Mouse (Mus musculus) frontal cortex, adult 2 months (tissue): Measurements from ENCODE around the gene Creb3l2. TPM values are rescaled to one million over a fixed set of nuclear protein-coding genes. Genes with fewer than 3 reads are reported as not detected.

ENCODE experiments used
- DNase-seq, 2 experiments: peaks; one replicate each; pipeline ENCODE4 v3.0.0; 2022; ENCODE audit warnings: low spot score in 1 of 2; ENCODE audit errors: extremely low spot score in 1 of 2
- polyA plus RNA-seq: library from polyadenylated mRNA; depleted of rRNA; stranded (reverse); fragments of >200 nt; gene quantifications from 2 replicates; pipeline ENCODE4 v1.2.3, GENCODE M21; 2012

The Creb3l2 gene
- polyA plus RNA-seq, 1 experiment = 5.6 TPM

DNA sequence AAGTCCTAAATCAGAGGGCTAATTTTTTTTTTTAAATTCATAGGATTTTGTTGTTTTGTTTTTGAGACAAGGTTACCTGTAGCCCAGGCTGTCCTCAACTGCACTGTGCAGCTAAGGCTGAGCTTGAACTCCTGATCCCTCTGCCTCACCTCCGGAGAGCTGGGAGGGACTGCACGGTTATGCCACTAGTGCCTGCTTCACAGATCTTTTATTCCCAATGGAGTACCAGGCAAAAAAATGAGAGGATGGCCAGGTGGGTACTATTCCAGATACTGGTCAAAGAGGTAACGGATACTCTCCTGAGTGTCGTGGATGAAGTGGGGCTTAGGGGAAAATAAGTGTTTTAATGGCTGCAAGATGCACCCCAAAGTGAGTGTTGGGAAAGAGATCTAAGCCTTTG lies 835 bp upstream of the Creb3l2 start:
- DNase-seq = no peak

DNA sequence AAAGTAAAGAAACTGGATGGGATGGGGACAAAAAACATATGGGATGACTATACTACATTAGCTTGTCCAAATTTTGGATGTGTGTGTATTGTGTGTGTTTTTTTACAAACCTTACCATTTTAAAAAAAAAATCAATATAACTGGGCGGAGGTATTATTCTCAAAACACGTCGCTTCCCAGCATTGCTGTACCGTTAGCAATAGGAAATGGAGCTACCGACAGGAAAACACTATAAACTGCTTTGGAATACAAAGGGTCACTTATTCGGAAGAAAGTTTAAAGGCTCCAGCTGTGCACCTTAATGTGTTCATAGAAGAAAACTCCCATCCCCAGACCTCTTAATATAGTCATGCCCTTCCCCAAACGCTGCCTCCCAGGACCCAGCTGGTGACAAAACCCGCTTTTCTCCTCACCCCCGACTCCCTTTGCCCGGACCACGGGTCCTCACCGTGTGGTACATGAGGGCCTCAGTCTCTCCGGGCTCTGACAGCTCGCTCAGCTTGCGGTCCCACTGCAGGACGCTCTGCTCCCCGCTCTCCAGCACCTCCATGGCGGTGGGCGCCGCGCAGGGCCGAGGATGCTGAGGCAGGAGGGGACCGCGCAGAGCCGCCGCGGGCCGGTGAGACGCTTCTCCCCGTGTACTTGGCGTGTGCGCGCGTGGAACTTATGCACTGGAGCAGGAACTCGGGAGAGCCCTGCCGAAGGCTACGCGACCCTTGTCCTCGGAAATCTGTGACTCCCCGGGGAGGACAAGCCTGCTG lies 515 bp downstream of the Creb3l2 start:
- no peak for DNase-seq

DNA sequence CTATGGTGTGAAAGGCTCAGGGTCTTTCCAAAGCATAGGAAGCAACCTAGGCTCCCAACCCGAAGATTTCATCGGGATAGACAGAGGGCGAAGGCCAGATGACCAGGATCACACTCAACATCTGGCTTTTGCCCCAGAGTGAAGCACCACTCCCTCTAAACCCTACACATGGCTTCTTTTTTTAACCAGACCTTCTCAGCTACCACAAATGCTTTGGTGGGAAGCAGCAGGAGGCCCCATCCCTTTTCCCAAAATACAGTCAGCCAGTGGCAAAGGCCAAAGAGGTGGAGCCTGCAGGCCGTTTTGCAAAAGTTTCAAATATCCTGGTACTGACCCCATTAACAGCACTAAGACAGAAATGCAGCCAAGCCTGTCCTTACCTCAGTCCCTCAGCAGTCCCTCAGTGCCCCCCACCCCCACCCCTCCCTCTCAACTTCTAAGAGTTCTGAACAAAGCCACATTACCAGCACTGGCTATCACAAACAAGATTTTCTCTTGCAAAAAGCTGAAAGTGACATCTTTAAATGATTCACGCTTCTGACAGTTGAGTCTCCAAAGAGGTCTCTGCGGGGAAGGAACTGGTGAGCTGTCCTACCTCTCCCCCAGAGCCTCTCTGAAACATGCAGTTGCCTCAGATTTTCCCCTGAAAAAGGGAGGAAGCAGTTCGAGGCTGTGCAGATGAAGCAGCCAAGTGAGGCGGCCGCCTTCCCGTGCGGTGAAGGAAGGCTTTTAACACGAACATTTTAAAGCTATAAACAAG lies 1.3 kb downstream of the Creb3l2 start:
- no peak for DNase-seq

- DNase-seq = no peak
These were observed 2.1 kb downstream of the Creb3l2 start for GRCm38 (mm10) chr6:37439676-37440490.

GRCm38 (mm10) chr6:37438510-37438909 lies 3.4 kb downstream of the Creb3l2 start:
- DNase-seq = no peak

- DNase-seq = no peak
These were observed 4.9 kb downstream of the Creb3l2 start for GRCm38 (mm10) chr6:37437086-37437485.

GRCm38 (mm10) chr6:37435391-37435790 lies 6.6 kb downstream of the Creb3l2 start:
- DNase-seq = no peak

GRCm38 (mm10) chr6:37429849-37430470 lies 12.0 kb downstream of the Creb3l2 start:
- DNase-seq = no peak

GRCm38 (mm10) chr6:37428947-37429346 lies 13.0 kb downstream of the Creb3l2 start:
- DNase-seq = no peak

GRCm38 (mm10) chr6:37428044-37428443 lies 13.9 kb downstream of the Creb3l2 start:
- no peak for DNase-seq

DNA sequence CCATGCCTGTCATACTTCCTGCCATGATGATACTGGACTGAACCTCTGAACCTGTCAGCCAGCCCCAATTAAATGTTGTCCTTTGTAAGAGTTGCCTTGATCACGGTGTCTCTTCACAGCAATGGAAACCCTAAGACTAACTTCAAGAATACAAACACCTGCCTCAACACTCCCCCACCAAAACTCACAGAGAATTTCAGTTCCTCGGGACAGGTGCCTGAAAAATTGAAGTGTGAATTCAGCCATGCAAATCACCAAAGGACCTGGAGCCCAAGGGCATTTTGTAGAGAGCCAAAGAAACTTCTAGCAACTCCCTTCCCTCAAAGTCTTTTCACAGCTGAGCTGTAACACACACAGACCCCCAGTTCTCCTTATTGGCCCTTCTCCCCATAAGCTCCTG lies 15.3 kb downstream of the Creb3l2 start:
- no peak for DNase-seq

- DNase-seq = no peak
These were observed 16.1 kb downstream of the Creb3l2 start for GRCm38 (mm10) chr6:37425833-37426232.

DNA sequence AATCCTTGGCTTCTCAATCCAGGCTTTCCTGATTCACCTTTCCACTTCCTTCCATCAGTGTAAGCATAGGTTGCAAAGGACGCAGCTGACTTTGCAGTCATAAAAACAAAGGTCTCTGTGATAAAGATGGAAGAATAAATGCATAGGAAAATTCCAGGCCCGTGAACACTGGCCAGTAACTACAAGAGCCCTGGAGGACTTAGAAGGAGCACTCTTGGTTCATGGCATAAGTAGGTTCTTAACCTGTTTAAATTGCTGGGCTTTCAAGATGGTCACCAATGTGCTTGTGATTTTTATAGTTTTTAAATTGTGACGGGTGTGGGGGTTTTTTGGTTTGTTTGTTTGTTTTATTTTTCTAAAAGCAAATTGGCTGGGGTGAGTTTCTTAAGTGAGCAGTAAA lies 16.9 kb downstream of the Creb3l2 start:
- DNase-seq = no peak

DNA sequence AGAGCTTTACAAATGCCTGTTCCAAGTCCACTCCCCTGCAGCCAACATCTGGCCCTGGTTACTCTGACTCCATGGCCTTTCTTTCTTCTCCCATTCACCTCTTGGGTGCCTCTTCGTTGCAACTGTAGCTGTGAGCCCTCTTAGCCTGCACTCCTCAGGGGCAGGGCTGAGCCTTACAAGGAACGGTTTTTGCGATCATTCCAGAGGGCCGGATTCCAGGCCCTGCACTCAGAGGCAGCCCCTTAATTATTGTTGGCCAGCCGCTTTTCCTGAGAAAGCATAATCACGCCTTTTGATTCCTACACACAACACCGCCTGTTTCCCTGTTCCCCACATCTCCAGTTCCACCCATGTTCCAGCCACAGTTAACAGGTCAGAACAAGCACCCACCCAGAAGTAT lies 17.6 kb downstream of the Creb3l2 start:
- DNase-seq = no peak

GRCm38 (mm10) chr6:37423386-37423785 lies 18.6 kb downstream of the Creb3l2 start:
- no peak for DNase-seq

DNA sequence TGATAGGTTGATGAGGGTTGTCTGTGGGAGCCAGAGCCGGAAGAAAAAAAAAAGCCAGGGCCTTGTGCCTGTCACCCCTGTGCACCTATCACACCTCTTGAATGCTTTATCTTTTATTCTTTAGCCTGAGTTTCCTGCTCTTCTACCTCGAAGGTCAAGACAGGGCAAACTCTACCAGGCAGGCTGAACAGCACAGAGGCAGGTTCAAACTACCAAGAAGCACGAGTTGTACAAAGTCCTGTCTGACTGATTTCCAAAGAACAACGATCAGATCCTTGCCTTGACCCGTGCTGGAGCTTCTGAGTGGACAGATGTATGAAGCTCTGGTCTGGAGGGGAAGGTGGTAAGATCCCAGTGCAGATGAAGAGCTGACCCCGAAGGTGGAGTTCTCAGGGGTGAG lies 20.8 kb downstream of the Creb3l2 start:
- no peak for DNase-seq

DNA sequence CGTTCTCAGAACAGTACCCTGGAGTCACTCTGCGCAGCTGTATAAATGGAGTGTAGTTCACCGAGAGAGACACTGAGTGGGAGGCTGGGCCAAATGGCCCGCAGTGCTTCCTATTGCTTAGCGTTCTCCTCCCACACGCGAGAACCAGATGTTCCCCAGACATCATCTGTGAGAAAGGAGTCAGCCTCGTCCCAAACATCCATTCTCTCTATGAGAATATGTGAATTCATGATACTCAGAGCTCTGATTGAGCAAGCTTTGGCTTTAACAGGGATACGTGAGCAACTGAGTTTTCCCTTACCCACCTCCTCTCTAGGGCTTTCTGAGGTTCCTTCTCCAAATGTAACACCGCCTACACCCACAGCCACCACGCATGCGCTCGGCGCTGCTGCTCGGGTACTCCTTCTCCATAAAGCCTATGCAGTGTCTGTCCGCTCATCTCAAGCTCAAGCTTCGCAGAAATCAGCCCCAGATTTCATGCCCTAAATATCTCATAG lies 22.5 kb downstream of the Creb3l2 start:
- DNase-seq = peak; percentile 90 to 95

GRCm38 (mm10) chr6:37418931-37419330 lies 23.0 kb downstream of the Creb3l2 start:
- DNase-seq = no peak

DNA sequence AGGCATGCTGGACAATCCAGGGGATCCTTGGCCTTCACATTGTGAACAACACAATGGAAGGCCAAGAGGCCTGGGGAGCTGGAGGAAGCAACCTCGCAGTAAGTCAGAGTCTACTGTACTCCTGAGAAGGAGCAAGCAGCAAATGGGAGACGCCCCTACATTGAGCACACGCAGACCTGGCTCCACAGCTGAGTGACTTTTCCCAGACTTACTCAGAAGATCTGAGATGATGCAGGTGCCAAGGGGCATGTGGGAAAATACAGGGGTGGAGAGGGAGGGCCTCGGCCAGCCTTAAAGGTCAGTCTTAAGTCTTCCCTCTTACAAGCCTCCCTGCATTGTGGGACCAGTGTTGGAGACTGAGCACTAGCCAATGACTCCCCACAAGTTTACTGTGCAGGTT lies 25.2 kb downstream of the Creb3l2 start:
- DNase-seq = no peak

DNA sequence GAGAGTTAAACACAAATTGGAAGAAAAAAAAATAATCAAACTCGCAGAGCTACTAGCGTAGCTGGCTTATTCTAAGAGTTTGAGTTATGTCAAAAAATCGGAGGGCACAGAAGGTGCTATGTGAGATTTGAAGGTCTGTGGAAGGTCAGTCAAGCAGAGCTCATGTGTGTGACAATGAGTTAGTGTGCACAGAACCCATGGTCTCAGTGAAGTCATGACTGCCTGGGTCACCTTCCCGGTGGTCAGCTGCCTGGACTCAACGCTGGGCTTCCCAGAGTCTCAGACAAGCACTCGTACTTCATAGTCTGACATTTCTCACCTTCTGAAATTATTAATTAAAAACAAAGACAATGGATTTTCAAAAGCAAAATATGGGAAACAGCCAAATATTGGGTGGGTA lies 26.4 kb downstream of the Creb3l2 start:
- DNase-seq = no peak

DNA sequence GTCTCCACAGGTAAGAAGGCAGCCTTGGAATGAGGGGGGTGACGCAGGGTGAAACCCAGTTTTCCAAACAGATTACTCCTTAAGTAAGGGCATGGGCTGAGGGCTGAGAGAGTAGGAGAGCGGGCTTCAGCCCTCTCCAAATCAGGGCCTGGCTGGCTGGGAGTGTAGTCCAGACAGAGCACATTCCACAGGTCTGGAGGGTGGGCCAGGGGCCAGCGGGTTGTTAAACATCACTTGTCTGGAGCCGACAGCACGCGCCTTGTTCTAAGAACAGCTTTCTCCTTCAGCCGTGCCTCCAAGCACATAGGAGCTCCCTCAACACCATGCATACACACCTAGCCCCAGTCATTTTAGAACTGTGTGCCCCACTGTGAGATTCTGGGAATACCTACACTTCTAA lies 26.9 kb downstream of the Creb3l2 start:
- no peak for DNase-seq
